ENCODE assay signal across 18 mouse cellular contexts in genomic region chr17:27916366-27916765, GRCm38 (mm10). TPM values are rescaled to one million over a fixed set of nuclear protein-coding genes. Genes with fewer than 3 reads are reported as not detected.
DNase-seq lines count a peak whose midpoint lies in the region; ATAC-seq and TF ChIP-seq lines count a peak whose summit lies in the region.
"Had no signal": no experiment of that assay in that cellular context is flagged by ENCODE, and none has a peak within 500 bp of the region (broad histone marks: within the 10 kb centered on the region; RNA-seq: fewer than 3 reads in every experiment).

No protein-coding gene starts in this region.

- no peak overlapping the region for H3K4me2 ChIP-seq in lung, embryonic 16.5 days (ENCODE audit: low read depth, low read length)
- H3K4me2 ChIP-seq in stomach, embryonic 14.5 days (replicated peaks; ENCODE audit: low read depth, low read length): no peak overlapping the region
- no peak overlapping the region for H3K4me2 ChIP-seq in hindbrain, embryonic 16.5 days (ENCODE audit: low read length)
- H3K4me2 ChIP-seq: embryonic facial prominence, embryonic 13.5 days; heart, embryonic 11.5 days; kidney, embryonic 15.5 days; neural tube, embryonic 15.5 days had no signal

- H3K27ac ChIP-seq in testis, adult 2 months (ENCODE audit: control insufficient read depth, insufficient read depth, low read depth, low read length): peak overlapping the region; percentile 43; the same call in 1 of the 2 replicates
- peak overlapping the region; percentile 55; the same call in 1 of the 2 replicates for H3K27ac ChIP-seq in lung, embryonic 16.5 days (ENCODE audit: low read length)
- no peak overlapping the region; the same call in 1 of the 2 replicates for H3K27ac ChIP-seq in stomach, embryonic 14.5 days (ENCODE audit: low read length)
- H3K27ac ChIP-seq in hindbrain, embryonic 16.5 days (ENCODE audit: low read depth, low read length): no peak overlapping the region
- H3K27ac ChIP-seq: embryonic facial prominence, embryonic 13.5 days; kidney, embryonic 15.5 days; layer of hippocampus, adult 2 months; liver, embryonic 14.5 days; neural tube, embryonic 15.5 days had no signal

- no peak overlapping the region for H3K4me3 ChIP-seq in testis, adult 2 months (ENCODE audit: control insufficient read depth, low read depth, low read length)
- no peak overlapping the region for H3K4me3 ChIP-seq in lung, embryonic 16.5 days (ENCODE audit: low read length)
- H3K4me3 ChIP-seq in stomach, embryonic 14.5 days (ENCODE audit: low read depth, low read length): no peak overlapping the region
- H3K4me3 ChIP-seq in hindbrain, embryonic 16.5 days (ENCODE audit: low read length): no peak overlapping the region
- H3K4me3 ChIP-seq: embryonic facial prominence, embryonic 13.5 days; kidney, embryonic 15.5 days; layer of hippocampus, adult 2 months; neural tube, embryonic 15.5 days had no signal

- no peaks in the 10 kb centered on the region for H3K9me3 ChIP-seq in lung, embryonic 16.5 days (ENCODE audit: control insufficient read depth, low read length)
- no peaks in the 10 kb centered on the region for H3K9me3 ChIP-seq in stomach, embryonic 14.5 days (ENCODE audit: control insufficient read depth, low read depth, low read length)
- H3K9me3 ChIP-seq in hindbrain, embryonic 16.5 days (ENCODE audit: control insufficient read depth, low read length): no peaks in the 10 kb centered on the region
- H3K9me3 ChIP-seq: embryonic facial prominence, embryonic 13.5 days; kidney, embryonic 15.5 days; neural tube, embryonic 15.5 days had no signal

- DNase-seq in testis, postnatal 10 days (ENCODE audit: low spot score): no peak
- no peak for DNase-seq in layer of hippocampus, adult 18-20 months (ENCODE audit: low spot score in 2 of 2)
- DNase-seq in gastrocnemius, postnatal 4 days (ENCODE audit: low spot score in 2 of 2): no peak
- DNase-seq: adrenal gland, adult 8-10 months; cerebellum, adult 9-10 months; forebrain, postnatal 0 days; gastrocnemius, postnatal 36 days; midbrain, embryonic 14.5 days had no signal

- peak; percentile 82 for ATAC-seq in lung, embryonic 16.5 days (ENCODE audit: low read depth)
- ATAC-seq in stomach, embryonic 14.5 days (ENCODE audit: insufficient number of reproducible peaks, insufficient read depth, low FRiP score, low read depth): 0 out of 2 replicates have a peak, but pooled peaks have one; percentile 56
- no peak for ATAC-seq in hindbrain, embryonic 16.5 days
- ATAC-seq: forebrain, postnatal 0 days had no signal

- no peaks in the 10 kb centered on the region for H3K36me3 ChIP-seq in testis, adult 2 months (ENCODE audit: control insufficient read depth, insufficient read depth, low read length)
- 0 out of 2 replicates have a peak, but pooled peaks cover 3% of the 10 kb centered on the region for H3K36me3 ChIP-seq in lung, embryonic 16.5 days (ENCODE audit: control insufficient read depth, insufficient read depth, low read length)
- 0 out of 2 replicates have a peak, but pooled peaks cover 3% of the 10 kb centered on the region for H3K36me3 ChIP-seq in stomach, embryonic 14.5 days (ENCODE audit: control insufficient read depth, insufficient read depth, low read length)
- no peaks in the 10 kb centered on the region for H3K36me3 ChIP-seq in hindbrain, embryonic 16.5 days (ENCODE audit: control insufficient read depth, insufficient read depth, low read length)
- H3K36me3 ChIP-seq: embryonic facial prominence, embryonic 13.5 days; neural tube, embryonic 15.5 days had no signal

- no peak overlapping the region for H3K9ac ChIP-seq in lung, embryonic 16.5 days (ENCODE audit: low read length)
- no peak overlapping the region for H3K9ac ChIP-seq in stomach, embryonic 14.5 days (replicated peaks; ENCODE audit: low read depth, low read length)
- no peak overlapping the region for H3K9ac ChIP-seq in hindbrain, embryonic 16.5 days (ENCODE audit: low read depth, low read length)
- H3K9ac ChIP-seq: embryonic facial prominence, embryonic 13.5 days; forebrain, postnatal 0 days; kidney, embryonic 15.5 days; liver, embryonic 14.5 days; neural tube, embryonic 15.5 days had no signal

- no peak for TF ChIP-seq POLR2A in testis, adult 2 months (IDR thresholded peaks at IDR 0.05; ENCODE audit: control insufficient read depth, low read depth, low read length)

- 62% methylated on average over 4 of the region's 4 CpGs for WGBS in lung, embryonic 16.5 days
- 41% methylated on average over 4 of the region's 4 CpGs for whole genome bisulfite sequencing in stomach, embryonic 14.5 days
- WGBS in hindbrain, embryonic 16.5 days: 75% methylated on average over 4 of the region's 4 CpGs

- H3K27me3 ChIP-seq in testis, adult 2 months (ENCODE audit: control insufficient read depth, insufficient read depth, low read length): no peaks in the 10 kb centered on the region
- no peaks in the 10 kb centered on the region for H3K27me3 ChIP-seq in lung, embryonic 16.5 days (ENCODE audit: control insufficient read depth, insufficient read depth, low read depth, low read length)
- H3K27me3 ChIP-seq in stomach, embryonic 14.5 days (ENCODE audit: control insufficient read depth, insufficient read depth, low read length): no peaks in the 10 kb centered on the region
- no peaks in the 10 kb centered on the region for H3K27me3 ChIP-seq in hindbrain, embryonic 16.5 days (replicated peaks; ENCODE audit: control insufficient read depth, insufficient read depth, low read length)
- H3K27me3 ChIP-seq: embryonic facial prominence, embryonic 13.5 days; kidney, embryonic 15.5 days; neural tube, embryonic 15.5 days had no signal

- no peak for TF ChIP-seq CTCF in testis, adult 2 months (IDR thresholded peaks at IDR 0.05; ENCODE audit: control insufficient read depth, insufficient read depth, insufficient replicate concordance, low read depth, low read length)

- H3K4me1 ChIP-seq in testis, adult 2 months (ENCODE audit: control insufficient read depth, insufficient read depth, low read length): peaks cover 3% of the 10 kb centered on the region
- peaks cover 16% of the 10 kb centered on the region for H3K4me1 ChIP-seq in lung, embryonic 16.5 days (replicated peaks; ENCODE audit: control insufficient read depth, insufficient read depth, low read length)
- H3K4me1 ChIP-seq in stomach, embryonic 14.5 days (ENCODE audit: control insufficient read depth, insufficient read depth, low read length): peaks cover 4% of the 10 kb centered on the region
- peaks cover 3% of the 10 kb centered on the region; the same call in 1 of the 2 replicates for H3K4me1 ChIP-seq in hindbrain, embryonic 16.5 days (ENCODE audit: control insufficient read depth, insufficient read depth, low read depth, low read length)

RNA-seq across cellular contexts. Expression of gene Taf11, which starts 6.7 kb away (rescaled TPM):
- polyA plus RNA-seq in testis, adult 2 months (2012; rRNA removed): 30.4 and 32.6 TPM in 2 replicates
- 62.1 and 67.1 TPM in 2 replicates for polyA plus RNA-seq in lung, embryonic 16.5 days (2015; fragmentation: Nextera tagmentation; extraction: Ambion mirVana)
- 63.3 and 67.9 TPM in 2 replicates for polyA plus RNA-seq in stomach, embryonic 14.5 days (2014; fragmentation: Nextera tagmentation; extraction: Ambion mirVana)
- 10 to 100 TPM; 38.7 to 41.5 TPM for total RNA-seq in layer of hippocampus, adult 18-20 months (2021)
- polyA plus RNA-seq in hindbrain, embryonic 16.5 days (2015; fragmentation: Nextera tagmentation; extraction: Ambion mirVana): 51.6 and 58.2 TPM in 2 replicates
- 10 to 100 TPM; 27.7 to 27.9 TPM for total RNA-seq in gastrocnemius, postnatal 4 days (2021)

RNA-seq across cellular contexts. Expression of gene Anks1, which starts 7.3 kb away (rescaled TPM):
- 16.1 and 18.2 TPM in 2 replicates for polyA plus RNA-seq in testis, adult 2 months (2012; rRNA removed)
- 18.1 and 20.2 TPM in 2 replicates for polyA plus RNA-seq in lung, embryonic 16.5 days (2015; fragmentation: Nextera tagmentation; extraction: Ambion mirVana)
- polyA plus RNA-seq in stomach, embryonic 14.5 days (2014; fragmentation: Nextera tagmentation; extraction: Ambion mirVana): 19.5 and 19.8 TPM in 2 replicates
- total RNA-seq in layer of hippocampus, adult 18-20 months (2021): 10 to 100 TPM; 37.2 to 41.4 TPM
- 44.0 and 54.2 TPM in 2 replicates for polyA plus RNA-seq in hindbrain, embryonic 16.5 days (2015; fragmentation: Nextera tagmentation; extraction: Ambion mirVana)
- 10 to 100 TPM; 38.3 to 40.1 TPM for total RNA-seq in gastrocnemius, postnatal 4 days (2021)

Comparison
In these comparisons a context has a peak if more than half of its experiments do, and no peak if none do; other contexts are left out.
1. H3K27ac ChIP-seq: peak in testis, adult 2 months (single experiment) and lung, embryonic 16.5 days (single experiment); none in stomach, embryonic 14.5 days (single experiment) and hindbrain, embryonic 16.5 days (single experiment).